Mouse (Mus musculus) lung, embryonic 16.5 days (tissue): ENCODE data around the gene Taf4. TPM values are rescaled to one million over a fixed set of nuclear protein-coding genes. Genes with fewer than 3 reads are reported as not detected.

ENCODE experiments used
- ATAC-seq: fragments of 200-750 bp; cut with Nextera tagmentation; 2 replicates; pipeline ENCODE4 v1.8.0; 2017; ENCODE audit warnings: low read depth, mild to moderate bottlenecking, moderate library complexity
- H3K27ac ChIP-seq: fragments of 300-500 bp; sonication (generic); 2 replicates; pipeline ENCODE4 v1.5.1; 2014; ENCODE audit warnings: mild to moderate bottlenecking, control low read depth, low read length
- H3K27me3 ChIP-seq: fragments of 300-500 bp; sonication (generic); 2 replicates; pipeline ENCODE4 v1.6.1; 2014; ENCODE audit warnings: low read depth, low read length, mixed read lengths; ENCODE audit not compliant: control insufficient read depth, insufficient read depth
- H3K36me3 ChIP-seq: fragments of 300-500 bp; sonication (generic); 2 replicates; pipeline ENCODE4 v1.6.1; 2014; ENCODE audit warnings: low read length; ENCODE audit not compliant: control insufficient read depth, insufficient read depth
- H3K4me1 ChIP-seq: fragments of 300-500 bp; sonication (generic); replicated peaks from 2 replicates; pipeline ENCODE4 v1.6.1; 2014; ENCODE audit warnings: low read length, mixed read lengths; ENCODE audit not compliant: control insufficient read depth, insufficient read depth
- H3K4me2 ChIP-seq: fragments of 300-500 bp; sonication (generic); 2 replicates; pipeline ENCODE4 v1.6.1; 2014; ENCODE audit warnings: low read depth, low read length, control low read depth
- H3K4me3 ChIP-seq: fragments of 300-500 bp; sonication (generic); 2 replicates; pipeline ENCODE4 v1.5.1; 2014; ENCODE audit warnings: mild to moderate bottlenecking, low read length, control low read depth
- H3K9ac ChIP-seq: fragments of 300-500 bp; sonication (generic); 2 replicates; pipeline ENCODE4 v1.6.1; 2014; ENCODE audit warnings: low read length, control low read depth
- H3K9me3 ChIP-seq: fragments of 300-500 bp; sonication (generic); 2 replicates; pipeline ENCODE4 v1.6.1; 2016; ENCODE audit warnings: low read length; ENCODE audit not compliant: control insufficient read depth
- WGBS: fragments of 180-500 bp; shearing (Covaris S2); extraction: QIAGEN DNeasy Blood & Tissue Kit; methylation state at CpG from one replicate; pipeline ENCODE4 v1.1.7; 2014; 5-methylcytosine and 5-hydroxymethylcytosine counted together
- polyA plus RNA-seq: library from polyadenylated mRNA; unstranded; fragments of >200 nt; fragmentation: Nextera tagmentation; extraction: Ambion mirVana; gene quantifications from 2 replicates; pipeline ENCODE4 v1.2.1, GENCODE M21; 2015

Taf4 gene
- polyA plus RNA-seq, 1 experiment from 2014 or later = 3.0 TPM

DNA sequence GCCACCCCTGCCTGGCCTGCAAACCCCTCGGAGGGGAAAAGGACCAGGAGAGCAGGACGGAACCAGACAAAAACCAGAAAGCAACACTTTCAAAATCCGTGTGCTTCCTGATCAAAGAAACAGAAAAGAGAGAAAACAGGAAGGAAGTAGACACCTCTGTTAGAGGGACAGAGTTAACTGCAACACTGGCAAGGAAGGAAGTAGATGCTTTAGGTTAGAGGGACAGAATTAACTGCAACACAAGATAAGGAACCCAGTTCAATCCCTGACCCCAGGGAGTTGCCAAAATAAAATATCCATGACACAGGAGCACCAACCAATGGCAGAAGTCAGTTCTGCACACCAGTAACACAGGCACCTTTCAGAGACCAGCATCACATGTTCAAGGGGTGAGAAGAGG is 42.3 kb downstream of the Taf4 start:
- WGBS = 75% methylated on average over 3 of the region's 3 CpGs
- Histone ChIP-seq H3K27me3 (no peaks in the 10 kb centered on the region), H3K4me1 (no peaks in the 10 kb centered on the region), H3K36me3 (peaks cover 12% of the 10 kb centered on the region), H3K27ac (no peak overlapping the region), H3K4me3 (no peak overlapping the region), H3K9me3 (no peaks in the 10 kb centered on the region), H3K9ac (no peak overlapping the region), H3K4me2 (no peak overlapping the region)
- ATAC-seq = no peak

DNA sequence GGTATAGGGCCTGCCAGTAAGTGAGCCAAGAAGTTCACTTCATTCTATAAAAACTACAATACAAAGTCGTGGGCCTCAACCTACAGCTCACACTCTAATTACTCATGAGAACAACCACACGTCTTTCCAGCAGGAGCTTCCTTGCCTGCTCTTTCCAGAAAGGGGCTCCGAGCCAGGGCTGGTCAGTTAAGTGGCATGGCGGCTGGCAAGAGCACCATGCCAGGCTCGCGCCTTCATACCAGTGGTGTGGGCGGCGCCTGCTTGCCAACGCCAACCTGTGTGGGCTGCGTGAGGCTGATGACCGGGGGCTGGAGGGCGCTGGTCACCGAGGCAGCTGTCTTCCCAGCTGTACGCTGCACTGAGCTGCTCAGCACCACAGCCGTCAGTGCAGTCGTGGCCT is 44.7 kb downstream of the Taf4 start:
- no peak for ATAC-seq
- Histone ChIP-seq H3K4me2 (no peak overlapping the region), H3K36me3 (peaks cover 13% of the 10 kb centered on the region), H3K27ac (no peak overlapping the region), H3K4me3 (no peak overlapping the region), H3K9me3 (no peaks in the 10 kb centered on the region), H3K4me1 (no peaks in the 10 kb centered on the region), H3K27me3 (no peaks in the 10 kb centered on the region), H3K9ac (no peak overlapping the region)
- 90% methylated on average over 16 of the region's 16 CpGs for WGBS

DNA sequence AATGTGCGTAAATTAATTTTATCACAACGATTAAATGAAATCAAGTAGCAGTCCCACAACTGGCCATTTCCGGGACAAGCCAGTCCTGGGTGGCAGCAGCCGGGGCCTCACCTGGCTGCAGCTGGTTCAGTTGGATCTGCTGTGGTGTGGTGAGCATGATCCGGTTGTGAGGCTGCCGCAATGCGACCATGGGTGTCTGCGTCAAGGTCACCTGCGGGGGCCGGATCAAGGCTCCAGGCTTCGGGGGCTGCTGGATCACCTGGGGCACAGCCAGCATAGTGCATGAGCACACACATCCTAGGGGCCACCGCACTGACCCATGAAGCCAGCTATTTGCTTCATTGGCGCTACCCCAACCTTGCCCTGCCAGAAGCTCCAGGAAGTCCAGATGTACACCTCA is 47.3 kb downstream of the Taf4 start:
- Histone ChIP-seq H3K27ac (no peak overlapping the region), H3K4me1 (no peaks in the 10 kb centered on the region), H3K4me3 (no peak overlapping the region), H3K36me3 (peaks cover 21% of the 10 kb centered on the region), H3K9me3 (no peaks in the 10 kb centered on the region), H3K4me2 (no peak overlapping the region), H3K9ac (no peak overlapping the region), H3K27me3 (no peaks in the 10 kb centered on the region)
- ATAC-seq = no peak
- 93% methylated on average over 13 of the region's 13 CpGs for WGBS

DNA sequence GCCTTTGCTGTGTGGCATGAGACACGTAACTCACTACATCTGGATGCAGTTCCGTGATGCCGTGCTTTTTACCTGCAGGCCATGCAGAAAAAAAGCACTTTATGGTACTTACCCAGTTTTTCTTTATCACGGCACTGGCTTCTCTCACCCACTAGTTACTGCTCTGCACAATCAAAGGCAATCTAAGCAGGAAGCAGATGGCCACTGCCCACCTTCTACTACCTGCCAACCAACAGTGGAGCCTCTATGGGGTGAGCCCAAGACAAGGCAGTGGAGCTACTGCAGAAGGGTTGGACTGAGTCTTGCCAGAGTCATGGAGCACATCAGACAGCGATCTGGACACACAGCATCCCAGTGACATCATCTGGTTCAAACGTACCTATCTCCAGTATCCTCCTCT is 52.4 kb downstream of the Taf4 start:
- Histone ChIP-seq H3K4me2 (no peak overlapping the region), H3K27ac (no peak overlapping the region), H3K9me3 (no peaks in the 10 kb centered on the region), H3K9ac (no peak overlapping the region), H3K4me3 (no peak overlapping the region), H3K4me1 (no peaks in the 10 kb centered on the region), H3K27me3 (no peaks in the 10 kb centered on the region), H3K36me3 (peaks cover 38% of the 10 kb centered on the region)
- WGBS = 87% methylated on average over 6 of the region's 6 CpGs
- ATAC-seq = no peak

- H3K27me3 ChIP-seq = no peaks in the 10 kb centered on the region
- H3K9ac ChIP-seq = no peak overlapping the region
- H3K27ac ChIP-seq = no peak overlapping the region
- H3K4me2 ChIP-seq = no peak overlapping the region
- no peak overlapping the region for H3K4me3 ChIP-seq
- peaks cover 35% of the 10 kb centered on the region for H3K36me3 ChIP-seq
- H3K4me1 ChIP-seq = no peaks in the 10 kb centered on the region
- no peaks in the 10 kb centered on the region for H3K9me3 ChIP-seq
- ATAC-seq = no peak
- 91% methylated on average over 8 of the region's 8 CpGs for WGBS
Observed at GRCm38 (mm10) chr2:179921021-179921653, 55.3 kb downstream of the Taf4 start.

GRCm38 (mm10) chr2:179920042-179920441 is 56.4 kb downstream of the Taf4 start:
- H3K9me3 ChIP-seq = no peaks in the 10 kb centered on the region
- H3K4me3 ChIP-seq = no peak overlapping the region
- H3K4me1 ChIP-seq = no peaks in the 10 kb centered on the region
- no peak overlapping the region for H3K9ac ChIP-seq
- ATAC-seq = peak; percentile 75
- 47% methylated on average over 4 of the region's 4 CpGs for WGBS
- H3K4me2 ChIP-seq = no peak overlapping the region
- no peak overlapping the region for H3K27ac ChIP-seq
- no peaks in the 10 kb centered on the region for H3K27me3 ChIP-seq
- H3K36me3 ChIP-seq = peaks cover 36% of the 10 kb centered on the region

- no peak overlapping the region for H3K4me2 ChIP-seq
- no peak overlapping the region for H3K4me3 ChIP-seq
- no peaks in the 10 kb centered on the region for H3K4me1 ChIP-seq
- no peak overlapping the region for H3K9ac ChIP-seq
- no peaks in the 10 kb centered on the region for H3K9me3 ChIP-seq
- peak; percentile 55 for ATAC-seq
- no peak overlapping the region for H3K27ac ChIP-seq
- no peaks in the 10 kb centered on the region for H3K27me3 ChIP-seq
- peaks cover 28% of the 10 kb centered on the region for H3K36me3 ChIP-seq
- 33% methylated on average over 5 of the region's 5 CpGs for WGBS
Observed at GRCm38 (mm10) chr2:179916877-179917673, 59.4 kb downstream of the Taf4 start.

- Histone ChIP-seq H3K36me3 (peaks cover 16% of the 10 kb centered on the region), H3K4me3 (no peak overlapping the region), H3K9me3 (no peaks in the 10 kb centered on the region), H3K4me1 (no peaks in the 10 kb centered on the region), H3K27ac (no peak overlapping the region), H3K4me2 (no peak overlapping the region), H3K27me3 (no peaks in the 10 kb centered on the region), H3K9ac (no peak overlapping the region)
- ATAC-seq = no peak
- 70% methylated on average over 2 of the region's 2 CpGs for WGBS
Observed at GRCm38 (mm10) chr2:179914246-179914645, 62.2 kb downstream of the Taf4 start.

DNA sequence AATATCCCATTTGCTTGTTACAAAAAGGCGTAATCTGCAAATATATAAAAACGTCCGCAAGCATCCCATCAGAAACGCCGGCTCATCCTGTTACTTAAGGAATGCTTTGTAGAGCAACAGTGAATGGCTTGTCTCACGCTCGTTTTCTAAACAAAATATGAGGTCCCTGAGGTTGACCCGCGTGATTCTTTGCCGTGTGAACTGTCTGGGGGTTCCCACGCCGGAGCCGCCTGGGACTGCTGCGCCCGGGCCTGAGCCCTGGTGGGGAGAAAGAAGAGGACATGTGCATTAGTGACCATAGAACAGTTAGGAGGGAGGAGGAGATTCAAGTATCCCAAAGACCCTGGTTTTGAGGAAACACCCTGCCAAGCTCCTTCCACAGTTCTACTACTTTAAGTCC is 63.1 kb downstream of the Taf4 start:
- no peak for ATAC-seq
- H3K9ac ChIP-seq = no peak overlapping the region
- H3K4me3 ChIP-seq = no peak overlapping the region
- no peaks in the 10 kb centered on the region for H3K4me1 ChIP-seq
- no peak overlapping the region for H3K27ac ChIP-seq
- no peaks in the 10 kb centered on the region for H3K9me3 ChIP-seq
- no peak overlapping the region for H3K4me2 ChIP-seq
- 82% methylated on average over 15 of the region's 15 CpGs for WGBS
- no peaks in the 10 kb centered on the region for H3K27me3 ChIP-seq
- H3K36me3 ChIP-seq = peaks cover 16% of the 10 kb centered on the region
